Mouse (Mus musculus) heart, embryonic 10.5 days (tissue): ENCODE measurements around the gene Tln2. TPM values are rescaled to one million over a fixed set of nuclear protein-coding genes. Genes with fewer than 3 reads are reported as not detected.

ENCODE experiments used
- DNase-seq: peaks from one replicate; pipeline ENCODE4 v3.0.0-alpha.2; 2017; ENCODE audit warnings: low spot score
- H3K27ac ChIP-seq: fragments of 300-500 bp; sonication (generic); 2 replicates; pipeline ENCODE4 v1.5.1; 2016; ENCODE audit warnings: mild to moderate bottlenecking
- H3K27me3 ChIP-seq: fragments of 300-500 bp; sonication (generic); 2 replicates; pipeline ENCODE4 v1.6.1; 2016; ENCODE audit warnings: mild to moderate bottlenecking; ENCODE audit not compliant: poor library complexity, insufficient read depth, severe bottlenecking
- H3K36me3 ChIP-seq: fragments of 300-500 bp; sonication (generic); 2 replicates; pipeline ENCODE4 v1.6.1; 2016; ENCODE audit warnings: mild to moderate bottlenecking, moderate library complexity
- H3K4me1 ChIP-seq: fragments of 300-500 bp; sonication (generic); 2 replicates; pipeline ENCODE4 v1.6.1; 2016; ENCODE audit warnings: mild to moderate bottlenecking
- H3K4me3 ChIP-seq: fragments of 300-500 bp; sonication (generic); 2 replicates; pipeline ENCODE4 v1.5.1; 2016; ENCODE audit warnings: mild to moderate bottlenecking, moderate library complexity
- H3K9me3 ChIP-seq: fragments of 300-500 bp; sonication (generic); 2 replicates; pipeline ENCODE4 v1.6.1; 2016; ENCODE audit warnings: mild to moderate bottlenecking, moderate library complexity
- WGBS: fragments of 180-500 bp; shearing (Covaris S2); methylation state at CpG from one replicate; pipeline ENCODE4 v1.1.7; 2016; 5-methylcytosine and 5-hydroxymethylcytosine counted together
- polyA plus RNA-seq: library from polyadenylated mRNA; unstranded; fragments of >200 nt; fragmentation: Nextera tagmentation; extraction: Ambion mirVana; gene quantifications from 2 replicates; pipeline ENCODE4 v1.2.1, GENCODE M21; 2016

The Tln2 gene
- polyA plus RNA-seq, 1 experiment from 2014 or later, result 34.7 TPM

- peaks cover 39% of the 10 kb centered on the region for H3K4me1 ChIP-seq
- H3K27me3 ChIP-seq, result no peaks in the 10 kb centered on the region
- no peak overlapping the region for H3K27ac ChIP-seq
- H3K9me3 ChIP-seq, result no peaks in the 10 kb centered on the region
- peaks cover 28% of the 10 kb centered on the region; the same call in 1 of the 2 replicates for H3K36me3 ChIP-seq
- no peak overlapping the region for H3K4me3 ChIP-seq
- DNase-seq, result no peak
These were observed 286.1 kb downstream of the Tln2 start for GRCm38 (mm10) chr9:67273362-67273761.

GRCm38 (mm10) chr9:67270734-67271133 is 288.8 kb downstream of the Tln2 start:
- H3K9me3 ChIP-seq, result no peaks in the 10 kb centered on the region
- no peak for DNase-seq
- WGBS, result 47% methylated on average over 7 of the region's 7 CpGs
- peak overlapping the region; percentile 73 for H3K27ac ChIP-seq
- H3K36me3 ChIP-seq, result peaks cover 19% of the 10 kb centered on the region; the same call in 1 of the 2 replicates
- no peaks in the 10 kb centered on the region for H3K27me3 ChIP-seq
- H3K4me3 ChIP-seq, result no peak overlapping the region
- H3K4me1 ChIP-seq, result peaks cover 53% of the 10 kb centered on the region

- 72% methylated on average over 7 of the region's 7 CpGs for WGBS
- Histone ChIP-seq H3K4me3 (no peak overlapping the region), H3K4me1 (peaks cover 59% of the 10 kb centered on the region), H3K36me3 (peaks cover 17% of the 10 kb centered on the region; the same call in 1 of the 2 replicates), H3K27me3 (no peaks in the 10 kb centered on the region), H3K9me3 (no peaks in the 10 kb centered on the region), H3K27ac (peak overlapping the region; percentile 73)
- no peak for DNase-seq
These were observed 289.4 kb downstream of the Tln2 start for GRCm38 (mm10) chr9:67270061-67270595.

- H3K4me1 ChIP-seq, result peaks cover 69% of the 10 kb centered on the region
- no peak for DNase-seq
These were observed 292.1 kb downstream of the Tln2 start for GRCm38 (mm10) chr9:67267276-67267990.

GRCm38 (mm10) chr9:67265513-67265912 is 294.0 kb downstream of the Tln2 start:
- H3K36me3 ChIP-seq, result peaks cover 23% of the 10 kb centered on the region
- no peak for DNase-seq
- peak overlapping the region; percentile 23; the same call in 1 of the 2 replicates for H3K27ac ChIP-seq
- no peaks in the 10 kb centered on the region for H3K9me3 ChIP-seq
- 79% methylated on average over 11 of the region's 11 CpGs for WGBS
- H3K27me3 ChIP-seq, result no peaks in the 10 kb centered on the region
- H3K4me1 ChIP-seq, result peaks cover 70% of the 10 kb centered on the region
- H3K4me3 ChIP-seq, result no peak overlapping the region

More at GRCm38 (mm10) chr9:67267276-67267990, 292.1 kb downstream of the Tln2 start:
- WGBS, result 79% methylated on average over 8 of the region's 8 CpGs
- no peaks in the 10 kb centered on the region for H3K9me3 ChIP-seq
- H3K4me3 ChIP-seq, result no peak overlapping the region
- H3K27ac ChIP-seq, result no peak overlapping the region
- H3K27me3 ChIP-seq, result no peaks in the 10 kb centered on the region
- peaks cover 20% of the 10 kb centered on the region for H3K36me3 ChIP-seq

- Histone ChIP-seq H3K27me3 (no peaks in the 10 kb centered on the region), H3K9me3 (no peaks in the 10 kb centered on the region), H3K4me3 (no peak overlapping the region), H3K4me1 (peaks cover 67% of the 10 kb centered on the region), H3K36me3 (peaks cover 21% of the 10 kb centered on the region), H3K27ac (peak overlapping the region; percentile 23; the same call in 1 of the 2 replicates)
- no peak for DNase-seq
- WGBS, result 57% methylated on average over 2 of the region's 2 CpGs
These were observed 294.6 kb downstream of the Tln2 start for GRCm38 (mm10) chr9:67264896-67265295.

GRCm38 (mm10) chr9:67260835-67261599 is 298.5 kb downstream of the Tln2 start:
- peak; percentile 72 for DNase-seq
- H3K4me1 ChIP-seq, result peaks cover 49% of the 10 kb centered on the region
- H3K27ac ChIP-seq, result peak overlapping the region; percentile 77
- peak overlapping the region; percentile 18; the same call in 1 of the 2 replicates for H3K4me3 ChIP-seq
- H3K36me3 ChIP-seq, result peaks cover 44% of the 10 kb centered on the region
- WGBS, result 35% methylated on average over 13 of the region's 13 CpGs
- H3K9me3 ChIP-seq, result no peaks in the 10 kb centered on the region
- no peaks in the 10 kb centered on the region for H3K27me3 ChIP-seq

GRCm38 (mm10) chr9:67250141-67250540 is 309.4 kb downstream of the Tln2 start:
- Histone ChIP-seq H3K27me3 (no peaks in the 10 kb centered on the region), H3K9me3 (no peaks in the 10 kb centered on the region), H3K27ac (peak overlapping the region; percentile 76), H3K4me1 (peaks cover 35% of the 10 kb centered on the region), H3K36me3 (peaks cover 42% of the 10 kb centered on the region), H3K4me3 (no peak overlapping the region)
- WGBS, result 30% methylated on average over 2 of the region's 2 CpGs
- DNase-seq, result peak; percentile 71

- peaks cover 33% of the 10 kb centered on the region for H3K4me1 ChIP-seq
- H3K9me3 ChIP-seq, result no peaks in the 10 kb centered on the region
- H3K27me3 ChIP-seq, result no peaks in the 10 kb centered on the region
- WGBS, result 84% methylated on average over 10 of the region's 10 CpGs
- no peak overlapping the region for H3K27ac ChIP-seq
- no peak overlapping the region for H3K4me3 ChIP-seq
- no peak for DNase-seq
- peaks cover 28% of the 10 kb centered on the region for H3K36me3 ChIP-seq
These were observed 312.0 kb downstream of the Tln2 start for GRCm38 (mm10) chr9:67247365-67247950.

GRCm38 (mm10) chr9:67245265-67245664 is 314.2 kb downstream of the Tln2 start:
- Histone ChIP-seq H3K4me1 (peaks cover 15% of the 10 kb centered on the region), H3K27me3 (no peaks in the 10 kb centered on the region), H3K36me3 (peaks cover 46% of the 10 kb centered on the region), H3K27ac (no peak overlapping the region), H3K4me3 (no peak overlapping the region), H3K9me3 (no peaks in the 10 kb centered on the region)
- WGBS, result 98% methylated on average over 2 of the region's 2 CpGs
- no peak for DNase-seq

- 88% methylated on average over 5 of the region's 5 CpGs for WGBS
- no peaks in the 10 kb centered on the region for H3K27me3 ChIP-seq
These were observed 317.8 kb downstream of the Tln2 start for GRCm38 (mm10) chr9:67241683-67242082.

GRCm38 (mm10) chr9:67240456-67240855 is 319.0 kb downstream of the Tln2 start:
- no peaks in the 10 kb centered on the region for H3K9me3 ChIP-seq
- no peaks in the 10 kb centered on the region for H3K27me3 ChIP-seq
- WGBS, result 89% methylated on average over 9 of the region's 9 CpGs
- H3K36me3 ChIP-seq, result peaks cover 43% of the 10 kb centered on the region
- no peak overlapping the region for H3K4me3 ChIP-seq
- H3K4me1 ChIP-seq, result no peaks in the 10 kb centered on the region
- peak; percentile 64 for DNase-seq
- H3K27ac ChIP-seq, result no peak overlapping the region

More at GRCm38 (mm10) chr9:67241683-67242082, 317.8 kb downstream of the Tln2 start:
- Histone ChIP-seq H3K9me3 (no peaks in the 10 kb centered on the region), H3K36me3 (peaks cover 44% of the 10 kb centered on the region), H3K4me1 (no peaks in the 10 kb centered on the region), H3K4me3 (no peak overlapping the region), H3K27ac (no peak overlapping the region)
- peak; percentile 59 for DNase-seq
